Mouse (Mus musculus): ENCODE results near the gene Calhm6.

Gene Calhm6

GRCm38 (mm10) chr10:34127392-34128378 lies at the start of gene Calhm6:
Calhm6 (minus strand) TSS chr10:34127984.
- no peak for DNase-seq

GRCm38 (mm10) chr10:34175870-34176606 lies 48.3 kb upstream of the Calhm6 start:
- DNase-seq = no peak

- DNase-seq = no peak
Measured at GRCm38 (mm10) chr10:34172663-34173282, 45.0 kb upstream of the Calhm6 start.

DNA sequence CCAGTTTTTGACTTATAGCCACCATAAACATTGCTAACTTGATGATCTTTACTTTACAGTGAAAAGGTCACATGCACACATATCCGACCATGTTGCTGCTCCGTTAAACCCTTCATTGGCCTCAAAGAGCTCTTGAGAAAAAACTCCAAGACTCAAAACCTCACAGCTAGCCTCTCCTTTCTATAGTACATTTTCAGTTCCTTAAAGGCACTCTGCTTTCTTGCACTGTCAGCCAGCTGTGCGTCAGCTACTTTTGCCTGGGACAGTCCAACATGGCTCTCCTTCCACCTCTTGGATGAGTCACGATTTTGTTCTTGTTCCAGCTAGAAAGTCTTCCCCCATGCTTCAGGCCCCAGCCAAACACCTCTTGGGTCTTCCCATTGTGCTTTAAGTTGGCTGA lies 43.9 kb upstream of the Calhm6 start:
- DNase-seq = no peak

- DNase-seq = no peak
Measured at GRCm38 (mm10) chr10:34171191-34171590, 43.4 kb upstream of the Calhm6 start.

- DNase-seq = no peak
Measured at GRCm38 (mm10) chr10:34166971-34167370, 39.2 kb upstream of the Calhm6 start.

DNA sequence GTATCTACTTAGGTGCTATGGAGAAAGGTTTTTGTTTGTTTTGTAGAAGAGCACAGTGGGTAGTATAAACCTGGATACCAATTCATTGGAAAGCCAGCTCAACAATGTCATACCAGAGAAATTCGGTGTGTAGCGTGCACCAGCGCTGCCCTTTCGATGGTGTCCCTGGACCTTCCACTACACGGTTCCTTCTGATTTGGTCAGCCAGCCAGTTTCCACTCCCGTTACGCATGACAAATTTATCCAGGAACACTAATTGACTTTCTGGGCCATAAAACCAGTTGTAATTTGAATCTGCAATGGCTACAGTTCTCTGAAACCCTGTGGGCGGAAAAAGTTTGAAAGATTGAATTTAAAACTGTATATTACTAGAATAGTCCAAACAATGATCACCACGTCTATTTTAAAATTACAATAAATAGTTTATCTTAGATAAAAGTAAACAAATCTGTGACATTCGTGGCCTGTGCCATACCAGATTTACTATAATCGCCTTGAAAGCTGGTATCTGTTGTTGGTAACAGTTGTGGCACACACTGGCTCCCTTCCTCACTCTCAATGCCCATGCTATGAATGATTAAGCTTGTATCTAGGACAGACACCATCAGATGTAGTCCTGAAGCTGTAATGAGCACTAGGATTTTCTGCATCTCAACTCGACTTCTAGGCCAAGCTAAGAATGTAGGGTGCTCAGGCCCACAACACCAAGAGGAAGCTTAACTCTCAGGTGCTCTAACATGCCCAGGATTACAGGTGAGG lies 28.2 kb upstream of the Calhm6 start:
- DNase-seq = no peak

GRCm38 (mm10) chr10:34151827-34152226 lies 24.0 kb upstream of the Calhm6 start:
- DNase-seq = no peak

- no peak for DNase-seq
Measured at GRCm38 (mm10) chr10:34150454-34150853, 22.7 kb upstream of the Calhm6 start.

DNA sequence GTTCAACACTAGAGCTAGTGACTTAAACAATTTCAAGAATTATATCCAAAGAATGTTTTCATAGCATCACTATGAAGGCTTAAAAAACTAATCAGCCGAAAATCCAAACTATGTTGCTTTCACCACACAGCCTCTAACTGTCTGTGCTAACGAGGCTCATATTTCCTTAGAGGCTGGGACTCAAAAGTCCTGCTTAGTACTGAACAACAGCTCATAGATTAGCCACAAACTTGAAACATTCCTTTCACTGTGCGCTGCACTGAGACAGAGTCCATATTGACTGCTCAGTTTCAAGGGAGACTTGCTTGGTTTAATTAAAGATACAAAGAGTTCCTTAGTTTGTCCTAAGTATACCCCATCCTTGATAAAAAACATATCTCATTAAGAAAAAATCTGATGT lies 22.0 kb upstream of the Calhm6 start:
- no peak for DNase-seq

DNA sequence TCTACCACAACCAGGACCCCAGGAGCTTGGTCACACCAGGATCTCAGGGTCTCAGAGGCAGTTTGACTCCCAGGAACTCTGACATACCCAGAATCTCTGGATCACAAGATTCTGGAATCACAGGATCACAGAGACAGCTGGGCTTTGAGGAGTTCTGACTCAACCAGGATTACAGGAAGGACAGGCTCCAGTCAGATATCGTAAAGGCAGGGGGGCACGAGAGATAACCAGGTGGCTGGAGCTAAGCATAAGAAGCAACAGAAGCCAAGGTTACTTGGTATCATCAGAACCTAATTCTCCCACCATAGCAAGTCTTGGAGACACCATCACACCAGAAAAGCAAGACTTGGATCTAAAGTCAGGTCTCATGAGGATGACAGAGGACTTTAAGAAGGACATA lies 13.9 kb upstream of the Calhm6 start:
- no peak for DNase-seq

- no peak for DNase-seq
Measured at GRCm38 (mm10) chr10:34139768-34140167, 12.0 kb upstream of the Calhm6 start.

DNA sequence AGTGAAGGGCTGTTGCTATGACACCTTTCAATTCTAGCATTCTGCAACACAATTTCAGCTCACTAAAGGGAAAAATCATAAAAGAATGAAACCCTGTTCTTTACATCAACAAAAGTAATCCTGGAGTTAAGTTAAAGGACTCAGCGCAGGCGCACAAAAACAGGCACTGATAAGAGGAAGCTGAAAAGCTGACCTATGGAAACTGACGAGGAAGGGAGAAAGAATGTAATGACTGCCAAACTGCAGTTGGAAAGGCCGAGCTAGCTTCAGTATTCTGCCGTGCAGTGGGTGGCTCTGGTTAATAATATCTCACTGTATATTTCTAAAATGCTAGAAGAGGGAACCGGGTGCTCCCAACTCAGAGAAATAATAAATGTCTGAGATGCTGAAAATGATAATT lies 10.2 kb upstream of the Calhm6 start:
- DNase-seq = no peak

- DNase-seq = no peak
Measured at GRCm38 (mm10) chr10:34136432-34136831, 8.6 kb upstream of the Calhm6 start.

- DNase-seq = no peak
Measured at GRCm38 (mm10) chr10:34131356-34131755, 3.6 kb upstream of the Calhm6 start.

- DNase-seq = no peak
Measured at GRCm38 (mm10) chr10:34128391-34128790, 607 bp upstream of the Calhm6 start.

- no peak for DNase-seq
Measured at GRCm38 (mm10) chr10:34118421-34118820, 9.4 kb downstream of the Calhm6 start.

DNA sequence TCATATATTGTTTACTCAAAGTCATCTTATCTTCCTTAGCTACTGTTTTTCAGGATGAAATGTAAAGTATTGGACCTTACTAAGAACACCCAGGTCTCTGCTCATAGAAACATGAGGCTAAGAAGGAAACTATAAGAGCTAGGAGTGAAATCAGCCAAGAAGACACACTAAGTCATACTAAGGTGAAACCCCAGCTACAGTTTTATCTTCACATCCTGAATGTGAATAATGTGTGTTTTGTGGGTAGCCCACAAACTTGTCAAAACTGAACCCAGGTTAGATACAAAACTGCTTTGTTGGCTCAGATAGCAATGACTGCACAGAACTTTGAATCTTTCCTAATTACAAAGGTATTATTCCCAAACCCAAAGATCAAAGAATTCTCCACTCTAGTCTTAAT lies 10.0 kb downstream of the Calhm6 start:
- no peak for DNase-seq

DNA sequence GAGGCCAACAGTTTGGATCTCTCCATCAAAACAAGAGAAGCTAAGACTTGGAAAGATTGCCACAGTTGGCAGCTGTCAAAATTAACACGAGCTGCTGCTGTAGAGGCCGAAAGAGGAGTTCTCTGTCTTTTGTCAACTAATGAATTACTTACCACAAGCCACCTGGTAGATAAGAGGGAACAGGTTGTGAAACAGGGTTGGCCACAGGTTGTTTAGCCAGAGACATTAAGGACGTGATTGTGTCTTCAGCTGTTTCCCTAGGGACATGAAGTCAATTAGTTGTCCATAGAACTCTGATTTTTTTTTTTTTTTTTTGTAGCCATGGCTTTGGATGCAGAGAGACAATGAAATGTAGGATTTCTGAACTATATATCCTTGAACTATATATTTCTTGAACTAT lies 10.7 kb downstream of the Calhm6 start:
- no peak for DNase-seq

- DNase-seq = no peak
Measured at GRCm38 (mm10) chr10:34111964-34112738, 15.6 kb downstream of the Calhm6 start.

- no peak for DNase-seq
Measured at GRCm38 (mm10) chr10:34110863-34111465, 16.8 kb downstream of the Calhm6 start.
